Mouse (Mus musculus) midbrain, embryonic 14.5 days (tissue): ENCODE results near the gene BC016579. TPM values are rescaled to one million over a fixed set of nuclear protein-coding genes. Genes with fewer than 3 reads are reported as not detected.
A peak's percentile ranks its signal among the peaks of the same experiment; 100 is the strongest.

Source experiments
- ATAC-seq: fragments of 200-750 bp; cut with Nextera tagmentation; 2 replicates; pipeline ENCODE4 v1.8.0; 2017; ENCODE audit warnings: moderate number of reproducible peaks, moderate library complexity; ENCODE audit not compliant: low FRiP score, low TSS enrichment
- DNase-seq: peaks from one replicate; pipeline ENCODE4 v3.0.0-alpha.2; 2015
- H3K27ac ChIP-seq: fragments of 300-500 bp; sonication (generic); replicated peaks from 2 replicates; pipeline ENCODE4 v1.5.1; 2014; ENCODE audit warnings: mild to moderate bottlenecking, low read depth, low read length, moderate library complexity
- H3K27me3 ChIP-seq: fragments of 300-500 bp; sonication (generic); 2 replicates; pipeline ENCODE4 v1.6.1; 2014; ENCODE audit warnings: low read length, control low read depth, mixed read lengths; ENCODE audit not compliant: control insufficient read depth, insufficient read depth
- H3K36me3 ChIP-seq: fragments of 300-500 bp; sonication (generic); 2 replicates; pipeline ENCODE4 v1.6.1; 2014; ENCODE audit warnings: low read length, control low read depth; ENCODE audit not compliant: control insufficient read depth, insufficient read depth
- H3K4me1 ChIP-seq: fragments of 300-500 bp; sonication (generic); 2 replicates; pipeline ENCODE4 v1.6.1; 2014; ENCODE audit warnings: mild to moderate bottlenecking, antibody characterized with exemption, low read length, control low read depth; ENCODE audit not compliant: control insufficient read depth, insufficient read depth
- H3K4me2 ChIP-seq: fragments of 300-500 bp; sonication (generic); 2 replicates; pipeline ENCODE4 v1.6.1; 2014; ENCODE audit warnings: mild to moderate bottlenecking, low read length, moderate library complexity
- H3K4me3 ChIP-seq: fragments of 300-500 bp; sonication (generic); replicated peaks from 2 replicates; pipeline ENCODE4 v1.5.1; 2014; ENCODE audit warnings: low read depth, low read length
- H3K9ac ChIP-seq: fragments of 300-500 bp; sonication (generic); replicated peaks from 2 replicates; pipeline ENCODE4 v1.6.1; 2014; ENCODE audit warnings: mild to moderate bottlenecking, low read length, moderate library complexity
- H3K9me3 ChIP-seq: fragments of 300-500 bp; sonication (generic); 2 replicates; pipeline ENCODE4 v1.6.1; 2016; ENCODE audit warnings: low read length, control low read depth, mixed read lengths; ENCODE audit not compliant: control insufficient read depth
- WGBS: fragments of 180-500 bp; shearing (Covaris S2); extraction: QIAGEN DNeasy Blood & Tissue Kit; methylation state at CpG from one replicate; pipeline ENCODE4 v1.1.7; 2014; 5-methylcytosine and 5-hydroxymethylcytosine counted together
- polyA plus RNA-seq: library from polyadenylated mRNA; unstranded; fragments of >200 nt; fragmentation: Nextera tagmentation; extraction: Ambion mirVana; gene quantifications from 2 replicates; pipeline ENCODE4 v1.2.1, GENCODE M21; 2014

BC016579 gene
- polyA plus RNA-seq, 1 experiment from 2014 or later: 0.09 TPM

DNA sequence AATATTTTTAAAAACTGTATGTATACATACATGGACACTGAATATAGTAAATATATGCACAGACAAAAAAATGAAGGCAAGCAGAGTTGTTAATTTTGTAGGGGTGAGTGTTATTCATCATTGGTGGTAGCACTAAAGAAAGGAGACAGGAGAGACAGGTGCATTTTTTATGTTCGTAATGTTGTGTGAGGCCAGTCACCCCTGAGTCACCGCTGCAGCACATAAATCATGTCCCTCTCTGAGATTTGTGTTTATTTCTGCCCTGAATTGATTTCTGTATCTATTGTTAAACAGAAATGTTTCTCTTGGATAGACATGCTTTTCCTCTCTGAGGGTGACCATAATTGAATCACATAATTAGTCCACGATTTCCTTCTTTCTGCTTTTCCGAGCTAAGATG, 21.4 kb downstream of the BC016579 start:
- no peak overlapping the region for H3K4me2 ChIP-seq
- H3K4me3 ChIP-seq: no peak overlapping the region
- no peaks in the 10 kb centered on the region for H3K36me3 ChIP-seq
- WGBS: 90% methylated on average over 4 of the region's 4 CpGs
- no peaks in the 10 kb centered on the region for H3K4me1 ChIP-seq
- DNase-seq (no peak), ATAC-seq (no peak)
- no peak overlapping the region for H3K9ac ChIP-seq
- H3K27me3 ChIP-seq: no peaks in the 10 kb centered on the region
- no peak overlapping the region for H3K27ac ChIP-seq
- no peaks in the 10 kb centered on the region for H3K9me3 ChIP-seq

DNA sequence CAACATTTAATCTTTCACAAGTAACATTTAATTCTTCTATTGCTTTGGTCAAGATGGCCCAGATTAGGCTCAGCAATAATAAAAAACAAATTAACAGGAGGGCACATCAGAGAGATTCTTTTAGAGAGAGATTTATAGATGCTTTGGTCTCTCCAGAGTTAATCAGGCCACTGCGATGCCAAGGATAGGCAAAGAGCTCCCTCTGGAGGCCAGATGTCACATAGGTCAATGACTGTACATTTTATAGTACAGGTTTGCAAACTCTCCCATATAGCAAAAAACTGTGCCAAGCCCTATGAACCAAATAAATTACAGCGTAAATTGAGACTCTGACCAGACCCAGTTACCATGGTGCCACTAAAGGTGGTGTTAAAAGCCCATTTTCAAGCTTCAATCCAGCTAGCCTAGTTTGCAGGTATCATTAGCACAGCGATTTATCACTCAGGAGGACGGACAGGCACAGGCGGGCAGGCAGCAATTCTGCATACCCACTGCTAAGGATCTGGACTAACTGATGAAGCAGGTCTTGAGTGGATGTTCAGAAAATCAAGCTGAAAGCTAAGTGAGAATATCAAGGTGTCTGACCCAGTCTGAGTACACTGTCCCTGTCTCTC, 23.4 kb downstream of the BC016579 start:
- ATAC-seq: peak; percentile 67; the same call in 1 of the 2 replicates
- WGBS: 60% methylated on average over 5 of the region's 5 CpGs
- DNase-seq: peak; percentile 92
- Histone ChIP-seq H3K36me3 (no peaks in the 10 kb centered on the region), H3K4me1 (no peaks in the 10 kb centered on the region), H3K27me3 (no peaks in the 10 kb centered on the region), H3K4me3 (no peak overlapping the region), H3K9ac (no peak overlapping the region), H3K4me2 (no peak overlapping the region), H3K9me3 (no peaks in the 10 kb centered on the region), H3K27ac (no peak overlapping the region)

DNA sequence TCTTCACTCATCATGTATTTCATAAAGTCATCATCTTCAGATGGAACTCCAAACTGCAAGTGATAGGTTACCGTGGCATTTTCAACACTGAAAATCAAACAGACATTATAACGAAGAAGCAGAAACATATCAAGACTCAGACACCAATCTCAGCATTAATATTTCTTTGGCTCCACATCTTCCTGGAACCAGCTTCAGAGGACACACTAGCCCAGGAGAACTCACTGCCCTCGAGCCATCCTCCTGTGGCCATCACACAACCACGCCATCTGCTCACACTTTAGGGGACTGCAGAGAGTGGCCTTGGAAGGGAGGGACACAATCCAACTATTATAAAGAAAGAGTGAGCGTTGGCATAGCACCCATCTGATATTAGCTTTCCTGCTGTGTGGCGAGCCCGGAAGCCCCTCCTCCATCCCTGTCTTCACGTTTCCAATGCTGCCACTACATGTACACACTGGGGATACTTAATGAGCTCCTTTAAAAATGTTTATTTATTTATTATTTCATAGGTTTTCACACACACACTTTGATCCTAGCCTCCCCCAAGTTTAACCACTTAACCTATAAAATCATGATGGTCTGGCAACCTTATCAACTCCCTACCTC, 24.3 kb downstream of the BC016579 start:
- Histone ChIP-seq H3K27me3 (no peaks in the 10 kb centered on the region), H3K4me2 (no peak overlapping the region), H3K4me1 (no peaks in the 10 kb centered on the region), H3K27ac (no peak overlapping the region), H3K9ac (no peak overlapping the region), H3K36me3 (no peaks in the 10 kb centered on the region), H3K4me3 (no peak overlapping the region), H3K9me3 (no peaks in the 10 kb centered on the region)
- no peak for DNase-seq
- 79% methylated on average over 8 of the region's 8 CpGs for WGBS
- ATAC-seq: no peak

DNA sequence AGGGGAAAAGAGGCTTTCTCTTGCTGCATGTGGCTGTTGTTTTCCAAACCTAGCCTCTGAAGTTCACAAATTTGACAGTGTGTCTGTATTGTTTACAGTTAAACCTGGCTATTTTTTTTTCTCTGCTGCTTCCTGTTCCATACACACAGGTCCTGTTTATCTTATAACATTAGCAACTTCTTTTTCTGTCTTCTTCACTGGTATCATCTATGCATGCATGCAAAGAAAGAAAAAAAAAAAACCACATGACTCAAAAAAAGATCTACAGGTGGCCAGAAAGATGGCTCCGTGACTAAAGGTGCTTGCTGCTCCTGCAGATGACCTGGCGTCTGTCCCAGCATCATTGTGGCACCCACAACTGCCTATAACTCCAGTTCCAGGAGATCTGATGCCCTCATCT, 28.5 kb downstream of the BC016579 start:
- Histone ChIP-seq H3K4me1 (no peaks in the 10 kb centered on the region), H3K4me2 (no peak overlapping the region), H3K4me3 (no peak overlapping the region), H3K36me3 (no peaks in the 10 kb centered on the region), H3K9me3 (no peaks in the 10 kb centered on the region), H3K9ac (no peak overlapping the region), H3K27me3 (no peaks in the 10 kb centered on the region), H3K27ac (no peak overlapping the region)
- ATAC-seq (no peak), DNase-seq (no peak)
- 84% methylated on average over 2 of the region's 2 CpGs for WGBS

DNA sequence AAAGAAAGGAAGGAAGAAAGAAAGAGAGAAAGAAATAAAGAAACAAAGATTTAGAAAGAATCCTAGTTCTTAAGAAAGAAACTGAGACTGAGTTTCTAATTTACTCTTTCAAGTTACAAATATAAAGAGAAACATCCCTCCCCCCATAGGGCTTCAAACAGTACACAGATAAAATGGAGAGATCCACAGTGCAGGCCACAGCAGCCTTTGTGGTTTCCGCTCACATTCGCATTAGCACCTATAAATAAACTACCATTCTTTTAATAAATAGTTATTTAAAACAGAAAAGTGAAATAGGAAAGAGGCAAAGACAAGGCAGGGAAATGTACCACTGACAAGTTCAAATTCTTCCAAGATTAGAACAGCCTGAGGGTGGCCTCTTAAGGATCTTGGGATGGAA, 29.1 kb downstream of the BC016579 start:
- Histone ChIP-seq H3K27ac (no peak overlapping the region), H3K4me2 (no peak overlapping the region), H3K9ac (no peak overlapping the region), H3K9me3 (no peaks in the 10 kb centered on the region), H3K4me1 (no peaks in the 10 kb centered on the region), H3K36me3 (no peaks in the 10 kb centered on the region), H3K4me3 (no peak overlapping the region), H3K27me3 (no peaks in the 10 kb centered on the region)
- ATAC-seq (no peak), DNase-seq (no peak)
- WGBS: 90% methylated on average over 2 of the region's 2 CpGs

DNA sequence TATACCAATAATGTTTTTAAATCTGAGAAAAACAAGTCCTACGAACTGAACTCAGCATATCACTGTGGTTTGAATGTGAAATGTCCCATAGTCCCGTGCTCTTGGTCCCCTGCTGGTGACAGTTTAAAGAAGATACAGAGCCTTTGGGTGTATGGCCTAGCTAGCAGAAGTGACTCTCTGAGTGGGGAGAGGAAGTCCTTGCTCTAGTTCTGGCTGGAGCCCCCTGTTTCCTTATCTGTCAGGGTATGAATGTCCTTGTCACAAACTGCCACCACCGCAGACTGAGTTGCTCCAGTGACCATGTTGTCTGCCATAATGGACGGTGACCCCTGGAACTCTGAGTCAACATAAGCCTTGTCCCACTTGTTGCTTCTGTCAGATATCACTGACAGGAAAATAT, 30.6 kb downstream of the BC016579 start:
- Histone ChIP-seq H3K9me3 (no peaks in the 10 kb centered on the region), H3K36me3 (no peaks in the 10 kb centered on the region), H3K27me3 (no peaks in the 10 kb centered on the region), H3K4me2 (no peak overlapping the region), H3K4me1 (no peaks in the 10 kb centered on the region), H3K4me3 (no peak overlapping the region), H3K27ac (no peak overlapping the region), H3K9ac (no peak overlapping the region)
- ATAC-seq (no peak), DNase-seq (no peak)
- 92% methylated on average over 4 of the region's 4 CpGs for WGBS

DNA sequence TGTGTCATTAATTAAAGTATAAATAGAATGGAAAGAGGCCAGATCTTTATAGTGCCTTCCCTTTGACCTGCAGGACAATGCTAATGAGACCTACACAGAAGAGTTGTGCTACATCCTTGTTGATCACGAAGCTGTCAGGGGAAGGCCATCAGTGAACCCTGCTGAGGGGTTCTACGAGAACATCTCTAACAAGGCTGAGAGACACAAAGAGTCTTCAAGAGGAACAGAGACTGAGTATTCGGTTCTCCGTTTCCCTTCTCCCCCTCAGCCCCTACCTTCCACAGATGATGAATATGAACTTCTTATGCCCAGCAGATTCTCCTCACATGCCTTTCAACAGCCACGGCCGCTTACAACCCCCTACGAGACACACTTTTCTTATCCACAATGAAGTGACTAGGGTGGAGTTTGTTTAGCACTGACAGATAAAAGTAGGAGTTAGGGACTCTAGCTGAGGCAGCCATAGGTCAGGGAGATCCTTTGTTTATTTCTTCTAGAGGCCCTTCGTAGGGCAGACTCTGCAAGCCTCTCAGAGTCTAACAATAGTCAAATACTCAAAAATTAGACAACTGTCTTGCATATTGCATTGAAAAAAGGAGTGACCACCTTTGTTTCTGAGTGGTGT, 34.0 kb downstream of the BC016579 start:
- no peak overlapping the region for H3K4me2 ChIP-seq
- H3K4me3 ChIP-seq: no peak overlapping the region
- no peak overlapping the region for H3K27ac ChIP-seq
- no peaks in the 10 kb centered on the region for H3K9me3 ChIP-seq
- WGBS: 85% methylated on average over 8 of the region's 8 CpGs
- H3K9ac ChIP-seq: no peak overlapping the region
- H3K27me3 ChIP-seq: no peaks in the 10 kb centered on the region
- DNase-seq: no peak
- no peaks in the 10 kb centered on the region for H3K36me3 ChIP-seq
- no peak for ATAC-seq
- H3K4me1 ChIP-seq: no peaks in the 10 kb centered on the region

DNA sequence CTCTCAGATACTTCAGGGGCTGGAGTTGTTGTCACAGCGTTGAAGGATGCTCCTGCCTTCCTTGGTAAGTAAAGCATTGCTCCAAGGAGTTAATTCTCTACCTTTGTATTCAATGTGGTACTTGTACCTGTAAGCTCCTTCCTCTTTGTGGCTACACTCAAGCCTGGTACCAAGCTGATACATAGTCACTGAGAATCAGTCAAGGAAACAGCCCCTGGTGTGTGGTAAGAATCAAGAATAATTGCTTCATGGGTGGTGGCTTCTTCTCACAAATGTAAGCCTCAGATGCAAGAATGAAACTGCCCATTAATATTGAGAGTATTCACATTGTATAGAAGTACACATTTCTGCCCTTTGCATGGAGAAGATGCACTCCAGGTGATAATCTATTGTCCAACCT, 37.9 kb downstream of the BC016579 start:
- no peak overlapping the region for H3K9ac ChIP-seq

DNA sequence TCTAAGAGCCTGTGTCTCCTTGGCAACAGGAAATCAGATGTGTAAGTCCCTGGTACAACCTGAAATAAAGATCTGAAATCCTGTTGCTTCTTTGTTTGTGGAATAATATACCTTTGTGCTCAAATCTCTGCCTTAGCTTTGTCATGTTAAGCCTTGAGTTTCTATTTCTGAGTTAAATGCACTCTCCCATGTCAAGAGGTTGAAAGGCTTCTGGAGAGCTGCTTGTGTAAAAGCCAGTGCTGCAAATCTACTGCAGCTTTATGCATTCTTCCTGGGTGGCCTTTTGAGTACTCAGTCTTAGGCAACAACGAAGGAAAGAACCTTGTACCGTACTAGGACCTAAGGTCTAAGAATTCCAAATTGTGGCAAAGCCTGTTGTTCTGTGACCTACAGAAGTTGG, 40.6 kb downstream of the BC016579 start:
- Histone ChIP-seq H3K36me3 (no peaks in the 10 kb centered on the region), H3K27ac (no peak overlapping the region), H3K4me1 (no peaks in the 10 kb centered on the region), H3K9me3 (no peaks in the 10 kb centered on the region), H3K4me3 (no peak overlapping the region), H3K9ac (no peak overlapping the region), H3K27me3 (0 out of 2 replicates have a peak, but pooled peaks cover 4% of the 10 kb centered on the region), H3K4me2 (no peak overlapping the region)
- ATAC-seq (no peak), DNase-seq (no peak)
- WGBS: 47% methylated on average over 2 of the region's 2 CpGs

More for the DNA sequence above, 37.9 kb downstream of the BC016579 start:
- ATAC-seq (no peak), DNase-seq (no peak)
- Histone ChIP-seq H3K27ac (no peak overlapping the region), H3K27me3 (no peaks in the 10 kb centered on the region), H3K4me1 (no peaks in the 10 kb centered on the region), H3K36me3 (no peaks in the 10 kb centered on the region), H3K4me2 (no peak overlapping the region), H3K4me3 (no peak overlapping the region), H3K9me3 (no peaks in the 10 kb centered on the region)
- 91% methylated on average over 1 of the region's 1 CpGs for WGBS
